Mouse (Mus musculus): ENCODE data around the gene Atrn.

GRCm38 (mm10) chr2:131030998-131031397 lies 124.7 kb downstream of the Atrn start:
- TF ChIP-seq CTCF (IDR thresholded peaks at IDR 0.05; ENCODE audit: extremely low read depth, insufficient read depth, low read length), result no peak
- no peak for TF ChIP-seq POLR2A (IDR thresholded peaks at IDR 0.05; ENCODE audit: extremely low read depth, insufficient read depth, low read length)

All from cortical plate, adult 2 months (tissue).